Mouse (Mus musculus) mesoderm, embryonic 11.5 days (tissue): ENCODE measurements around the gene Dcun1d3.

ENCODE experiments used
- DNase-seq: peaks from one replicate; pipeline ENCODE4 v3.0.0-alpha.2; 2012; ENCODE audit warnings: low read depth, low spot score

Dcun1d3 gene

DNA sequence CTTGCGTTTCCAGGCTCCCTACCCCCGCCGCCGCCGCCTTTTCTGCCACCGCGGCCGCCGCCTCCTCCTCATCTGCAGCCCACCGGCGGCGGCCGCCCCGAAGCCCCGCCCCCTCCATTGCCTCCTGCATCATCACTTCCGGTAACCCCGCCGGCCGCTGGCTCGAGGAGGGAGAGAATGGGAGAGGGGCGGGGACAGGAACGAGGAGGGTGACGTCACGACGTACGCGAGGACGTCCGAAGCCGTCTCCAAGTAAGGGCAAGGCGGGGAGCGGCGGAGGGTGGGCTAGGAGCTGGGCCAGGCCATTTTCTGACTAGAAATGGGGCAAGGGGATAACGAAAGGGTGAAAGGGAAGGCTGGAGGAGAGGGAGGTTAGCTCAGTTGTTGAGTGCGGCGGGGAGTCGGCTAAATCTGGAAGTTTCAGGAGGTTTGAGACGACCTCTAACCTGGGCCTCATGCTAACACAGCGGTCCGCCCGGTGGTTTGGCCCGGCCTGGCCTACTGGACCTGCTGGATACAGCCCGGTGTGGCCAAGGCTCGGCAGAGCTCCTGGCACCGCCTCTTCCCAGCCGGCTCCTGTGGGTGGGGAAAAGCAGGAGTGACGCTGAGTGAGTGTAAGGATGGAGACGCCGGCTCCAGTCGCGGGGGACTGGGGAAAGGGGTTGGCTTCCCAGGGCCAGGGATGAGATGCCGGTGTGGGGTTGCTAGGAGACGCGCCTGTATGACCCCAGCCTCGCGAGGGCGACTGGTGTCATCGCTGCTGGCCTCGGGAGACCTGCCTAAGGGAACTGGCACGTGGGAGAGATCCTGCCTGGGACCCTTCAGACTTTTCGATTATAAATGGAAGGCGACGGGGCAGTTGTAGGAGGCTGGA is at the start of gene Dcun1d3, which contains the start of gene Lyrm1:
Gene Dcun1d3, minus strand, starts transcription at position 660 of the 874 bp plus-strand sequence.
Gene Lyrm1, plus strand, starts transcription at position 223 of the 874 bp plus-strand sequence.
- peak; percentile 99 for DNase-seq

DNA sequence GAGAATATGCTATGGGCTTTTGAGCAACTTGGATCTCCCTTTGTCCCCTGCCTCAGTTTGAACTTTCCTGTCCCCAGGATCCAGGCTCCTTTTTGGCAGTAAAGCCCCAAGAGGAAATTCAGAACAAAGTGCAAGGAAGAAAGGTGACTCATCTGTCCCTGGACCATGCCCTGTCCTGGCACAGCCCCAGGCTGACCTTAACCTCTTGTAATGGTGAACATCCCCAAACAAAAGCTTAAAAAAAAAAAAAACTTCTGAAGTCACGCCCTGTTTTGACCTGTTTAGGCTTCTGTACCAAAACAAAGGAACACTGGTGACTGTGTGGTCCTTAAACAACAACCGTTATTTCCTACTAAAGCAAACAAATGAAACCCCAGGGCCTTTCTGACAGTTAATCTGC is 45.5 kb upstream of the Dcun1d3 start:
- no peak for DNase-seq

DNA sequence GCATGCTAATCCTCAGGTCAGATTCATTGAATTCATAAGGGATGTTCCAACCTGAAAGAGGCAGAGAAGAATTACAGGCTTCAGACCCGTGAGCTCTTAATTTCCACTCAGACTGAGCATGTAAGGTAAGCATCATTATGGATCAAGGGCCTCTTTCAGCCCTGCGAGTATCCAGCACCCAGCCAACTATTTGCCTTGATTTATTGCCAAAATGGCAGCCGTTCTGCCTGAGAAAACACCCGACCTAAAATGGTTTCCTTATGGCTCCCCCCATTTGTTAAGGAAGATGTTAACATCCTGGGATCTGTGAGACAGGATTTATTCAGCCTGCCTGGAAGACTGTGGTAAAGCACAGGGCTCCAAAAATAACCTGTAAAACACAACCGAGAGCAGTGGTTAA is 40.9 kb upstream of the Dcun1d3 start:
- DNase-seq, result peak; percentile 13

DNA sequence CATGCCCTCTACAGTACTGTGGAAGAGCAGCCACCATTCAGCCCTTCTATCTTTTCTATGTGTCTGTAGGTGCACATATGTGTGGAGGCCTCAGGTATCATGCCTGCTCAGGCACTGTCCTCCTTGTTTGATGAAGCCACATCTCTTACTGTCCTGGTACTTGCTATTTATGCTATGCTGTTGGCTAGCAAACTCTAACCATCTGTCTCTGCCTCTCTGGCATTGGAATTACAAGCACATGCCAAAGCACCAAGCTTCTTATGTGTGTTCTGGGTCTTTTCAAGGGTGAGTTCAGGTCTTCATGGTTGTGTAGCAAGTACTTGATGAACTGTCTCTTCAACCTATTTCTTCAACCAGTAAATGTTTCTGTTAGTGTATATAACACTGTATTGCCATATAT is 40.2 kb upstream of the Dcun1d3 start:
- no peak for DNase-seq

DNA sequence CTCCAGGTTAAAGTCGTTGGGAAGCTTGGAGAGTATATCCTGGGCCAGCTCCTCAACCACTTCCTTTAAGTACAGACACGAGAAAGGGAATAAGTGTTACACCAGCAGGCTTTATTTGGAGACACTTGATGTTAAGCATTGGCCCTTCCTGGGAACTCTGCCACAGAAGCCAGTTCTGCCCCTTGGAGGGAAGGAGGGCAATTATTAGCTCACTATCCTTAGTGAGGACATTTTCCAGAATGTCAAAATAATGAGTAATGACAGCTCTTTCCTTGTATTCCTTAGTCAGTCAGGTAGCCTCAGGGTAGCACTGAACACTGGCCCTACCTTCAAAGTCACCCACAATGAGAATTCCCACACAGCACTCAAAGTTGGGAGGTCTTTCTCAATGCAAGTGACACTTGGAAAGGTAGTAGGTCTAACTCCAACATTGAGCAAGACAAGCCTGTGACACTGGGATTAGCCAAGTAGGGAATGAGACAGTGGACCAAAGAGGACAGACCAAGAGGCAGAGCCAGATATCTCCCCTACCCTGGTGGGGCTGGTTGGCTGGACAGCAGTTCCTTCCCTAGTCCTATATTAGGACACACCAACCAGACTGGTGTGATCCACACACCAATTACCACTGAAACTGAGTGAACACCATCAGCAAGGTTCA is 32.8 kb upstream of the Dcun1d3 start:
- DNase-seq, result no peak

DNA sequence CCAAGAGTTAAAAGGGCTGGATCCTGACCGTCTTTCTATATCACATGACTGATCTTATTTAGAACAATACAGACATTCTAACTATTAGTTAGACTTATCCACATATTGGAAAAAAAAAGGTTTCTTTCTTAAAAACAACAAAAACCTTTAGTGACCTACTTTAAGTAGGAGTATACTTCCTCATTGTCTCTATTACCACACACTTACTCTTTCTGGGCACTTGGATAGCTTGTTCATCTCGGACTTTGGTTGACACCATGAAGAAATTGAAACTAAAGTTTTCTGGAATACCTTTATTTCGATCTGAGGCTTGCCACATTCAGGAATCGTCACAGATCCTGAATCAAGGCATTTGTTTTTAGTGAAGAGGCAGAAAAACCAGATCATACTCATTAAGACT is 25.0 kb upstream of the Dcun1d3 start:
- no peak for DNase-seq

DNA sequence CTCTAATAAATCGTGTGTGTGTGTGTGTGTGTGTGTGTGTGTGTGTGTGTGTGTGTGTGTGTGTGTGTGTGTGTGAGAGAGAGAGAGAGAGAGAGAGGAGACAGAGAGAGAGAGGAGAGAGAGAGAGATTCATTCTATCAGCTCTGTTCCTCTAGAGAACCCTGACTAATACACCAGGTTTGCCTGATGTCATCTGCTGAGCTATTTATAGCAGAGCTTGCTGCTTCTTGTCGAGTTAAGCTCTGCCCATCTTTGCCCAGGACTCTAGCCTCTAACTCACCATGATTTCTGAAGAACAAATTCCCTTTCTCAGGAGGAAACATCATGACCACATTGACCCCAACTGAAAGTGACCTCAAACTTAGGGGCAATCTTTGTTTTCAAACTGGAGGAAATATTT is 24.4 kb upstream of the Dcun1d3 start:
- DNase-seq, result no peak

DNA sequence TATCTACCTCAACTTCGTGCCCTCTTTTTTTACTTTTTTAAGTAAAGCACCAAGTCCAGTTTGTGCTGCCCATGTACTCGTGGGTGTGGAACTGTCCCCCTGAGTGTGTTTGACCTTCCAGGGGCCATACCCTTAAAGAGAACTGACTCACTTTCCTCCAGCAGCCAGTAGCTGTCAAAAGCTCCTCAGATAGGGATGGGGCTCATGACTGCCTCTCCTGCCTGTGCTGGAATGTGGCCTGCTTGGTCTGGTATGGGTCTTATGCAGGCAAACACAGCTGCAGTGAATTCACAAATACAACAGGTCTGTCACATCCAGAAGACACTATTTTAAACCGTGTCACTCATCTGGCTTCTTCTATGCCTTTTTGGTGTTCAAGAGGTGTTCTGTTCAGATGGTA is 15.6 kb upstream of the Dcun1d3 start:
- no peak for DNase-seq

DNA sequence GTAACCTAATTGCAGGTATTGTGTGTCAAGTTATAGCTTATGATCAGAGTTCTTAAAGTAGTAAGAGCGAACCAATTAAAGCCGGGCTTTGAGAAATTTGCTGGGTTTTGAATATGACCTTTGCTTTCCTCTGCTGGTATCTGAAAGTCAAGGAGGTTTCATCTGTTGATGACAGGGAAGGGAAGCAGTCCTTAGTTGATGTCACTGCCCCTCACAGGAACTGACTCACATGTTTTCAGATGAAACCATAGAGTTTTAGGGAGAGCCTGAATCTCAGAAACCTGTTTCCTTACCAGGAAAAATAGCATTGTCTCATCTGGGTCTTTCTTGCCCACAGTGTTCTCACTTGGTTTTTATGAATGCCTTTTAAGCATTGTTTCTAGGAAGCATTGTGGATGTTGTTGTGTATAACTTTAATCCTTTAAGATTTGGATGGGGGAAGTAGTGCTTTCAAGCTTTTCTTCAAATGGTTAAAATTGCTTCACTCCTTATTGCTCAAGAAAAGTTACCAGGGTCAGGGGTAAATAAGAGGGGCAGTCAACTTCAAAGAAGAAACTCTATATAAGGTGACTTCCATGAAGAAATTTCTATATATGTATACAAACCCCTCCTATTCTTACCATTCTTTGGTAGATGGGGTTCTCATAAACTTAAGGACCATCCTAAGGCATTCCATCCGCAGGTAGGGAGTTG is 10.6 kb upstream of the Dcun1d3 start:
- DNase-seq, result no peak

DNA sequence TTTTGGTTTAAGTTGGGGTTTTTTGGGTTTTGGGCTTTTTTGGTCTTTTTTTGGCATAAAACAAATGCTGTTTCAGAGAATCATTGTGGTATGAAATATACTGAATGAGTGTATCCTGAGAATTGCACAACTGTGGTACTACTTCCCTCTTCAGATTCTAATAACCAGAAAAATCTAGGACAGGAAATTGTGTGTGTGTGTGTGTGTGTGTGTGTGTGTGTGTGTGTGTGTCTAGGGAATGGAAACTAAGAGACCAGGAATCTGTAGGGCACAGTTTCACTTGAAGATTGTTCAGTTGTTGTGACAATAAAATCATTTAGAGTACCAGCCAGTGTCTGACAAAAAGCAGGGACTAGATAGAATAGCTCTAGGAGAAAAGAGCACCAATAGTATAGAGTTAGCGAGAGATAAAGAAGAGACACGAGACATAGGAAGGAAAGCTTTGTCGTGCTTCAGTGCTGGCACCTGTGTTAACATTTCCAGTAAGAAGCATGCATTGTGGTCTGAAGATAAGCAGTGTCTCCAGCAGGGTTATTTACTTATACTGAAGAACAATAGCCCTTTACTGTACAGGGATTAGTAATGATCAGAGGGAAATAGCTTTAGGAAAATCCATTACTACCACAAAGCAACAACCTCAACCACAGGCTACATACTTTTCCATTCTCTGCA is 3.4 kb upstream of the Dcun1d3 start:
- no peak for DNase-seq

DNA sequence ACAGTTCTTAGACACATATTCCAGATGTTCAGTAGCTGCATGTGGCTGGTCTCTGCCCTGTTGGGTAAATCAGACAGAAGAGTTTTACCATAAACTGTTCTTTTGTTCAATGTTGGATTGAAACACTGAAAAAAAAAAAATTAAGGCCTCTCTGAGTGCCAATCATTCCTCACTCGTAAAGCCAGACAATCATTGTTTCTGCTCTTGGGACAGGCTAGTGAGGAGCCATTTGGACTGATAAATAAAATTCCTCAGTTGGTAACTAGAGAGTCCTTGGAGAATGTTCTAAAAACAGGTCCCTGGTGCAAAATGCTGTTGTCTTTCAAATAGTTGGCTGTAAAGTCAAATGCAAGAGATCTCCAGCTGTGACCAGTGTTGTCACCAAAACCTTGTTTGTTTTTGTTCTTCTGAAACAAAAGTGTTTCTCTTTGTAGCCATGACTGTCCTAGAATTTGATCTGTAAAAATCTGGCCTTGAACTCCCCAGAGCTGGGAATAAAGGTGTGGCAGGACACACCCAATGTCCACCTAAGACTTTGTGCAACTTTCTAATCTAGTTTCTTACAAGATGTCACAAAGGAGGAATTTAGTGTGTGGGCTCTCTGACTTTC is 2.3 kb upstream of the Dcun1d3 start:
- DNase-seq, result no peak

DNA sequence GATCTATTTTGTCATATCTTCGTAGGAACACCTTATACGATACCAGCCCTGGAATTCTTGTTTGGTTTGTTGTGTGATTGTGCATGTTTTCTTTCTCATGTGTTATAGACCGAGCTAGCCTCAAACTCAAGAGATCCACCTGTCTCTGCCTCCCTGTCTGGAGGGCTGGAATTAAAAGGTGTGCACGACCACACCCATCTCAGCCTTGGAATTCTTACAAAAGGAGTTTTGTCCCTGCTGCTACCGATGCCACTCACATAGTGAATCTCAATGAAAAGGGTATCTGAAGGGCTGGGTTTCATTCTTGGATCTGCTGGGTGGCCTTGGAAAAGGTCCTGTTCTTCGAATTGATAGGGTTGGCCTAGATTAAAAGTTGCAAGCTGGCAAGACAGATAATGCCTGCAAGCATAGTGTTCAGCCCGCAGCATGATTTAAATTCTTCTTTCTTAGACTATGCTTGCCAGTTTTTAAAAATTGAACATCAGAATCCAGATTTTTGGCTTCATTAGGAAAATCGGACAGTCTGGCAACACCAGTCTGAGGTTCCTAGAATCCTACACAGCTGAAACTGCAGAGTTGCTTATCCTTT is 1.5 kb upstream of the Dcun1d3 start:
- DNase-seq, result no peak

DNA sequence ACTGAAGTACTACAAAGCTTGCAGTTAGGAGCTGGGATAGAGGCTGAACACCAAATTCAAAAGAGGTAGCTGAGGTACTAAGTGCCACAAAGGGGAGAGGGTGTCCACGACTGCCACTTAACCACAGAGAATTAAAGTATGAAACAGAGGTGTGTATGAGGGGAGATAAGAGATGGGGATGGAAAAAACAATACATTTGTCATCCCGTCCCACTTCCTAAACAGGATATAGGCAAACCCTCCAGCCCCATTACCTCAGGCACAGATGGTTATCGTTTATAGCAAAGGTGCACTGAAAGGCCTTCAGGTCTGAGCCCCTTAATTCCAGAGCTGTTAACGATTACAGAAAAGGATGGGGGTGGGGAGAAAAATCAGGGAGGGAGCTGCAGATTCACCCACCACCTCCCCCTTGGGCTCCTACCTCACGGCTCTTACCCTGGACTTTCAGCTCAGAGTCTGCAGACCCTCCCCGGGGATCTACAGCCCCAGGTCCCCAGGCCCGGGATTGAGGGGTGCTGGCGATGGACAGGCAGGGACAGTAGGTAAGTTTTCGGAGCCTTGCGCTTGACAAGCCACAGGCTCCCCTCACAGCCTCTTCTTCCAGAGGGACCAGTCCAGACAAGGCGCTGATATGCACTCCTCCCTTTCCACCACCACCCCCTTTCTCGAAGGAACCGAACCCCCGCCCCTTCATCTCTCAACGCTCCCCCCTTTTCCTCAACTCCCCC is 1.1 kb downstream of the Dcun1d3 start:
- no peak for DNase-seq

DNA sequence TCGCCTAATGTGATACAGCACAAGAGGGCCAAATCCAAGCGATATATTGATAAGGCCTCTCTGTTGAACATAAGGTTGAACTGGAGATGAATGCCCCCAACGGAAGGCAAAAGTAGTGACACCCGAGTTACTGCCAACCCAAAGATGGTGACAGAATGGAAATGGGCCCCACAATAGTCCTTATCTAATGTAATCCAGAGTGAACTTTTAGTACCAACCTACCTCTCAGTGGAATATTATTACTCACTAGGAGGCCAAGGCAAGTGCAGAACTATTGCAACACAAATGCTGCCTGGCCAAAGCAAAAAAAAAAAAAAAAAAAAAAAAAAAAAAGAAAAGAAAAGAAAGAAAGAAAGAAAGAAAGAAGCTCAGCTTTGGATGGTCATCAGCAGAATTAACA is 3.4 kb downstream of the Dcun1d3 start:
- no peak for DNase-seq

DNA sequence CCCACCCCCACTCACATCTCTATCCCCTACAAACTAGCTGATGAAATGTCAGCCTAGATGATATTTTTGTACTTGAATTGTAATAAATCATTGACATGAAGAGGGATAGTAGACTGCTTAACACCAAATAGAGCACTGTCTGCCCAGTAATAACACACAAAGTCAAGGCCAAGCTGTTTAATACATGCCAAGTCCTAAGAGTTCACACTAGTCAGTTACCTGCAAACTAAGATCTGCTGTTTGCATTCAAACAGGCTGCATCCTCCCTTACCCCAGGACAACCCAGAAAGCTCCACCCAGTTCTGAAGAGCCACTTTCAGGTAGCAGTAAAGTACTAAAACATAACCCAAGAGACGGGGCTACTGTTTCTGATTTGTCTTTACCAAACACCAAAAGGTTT is 3.9 kb downstream of the Dcun1d3 start:
- no peak for DNase-seq

DNA sequence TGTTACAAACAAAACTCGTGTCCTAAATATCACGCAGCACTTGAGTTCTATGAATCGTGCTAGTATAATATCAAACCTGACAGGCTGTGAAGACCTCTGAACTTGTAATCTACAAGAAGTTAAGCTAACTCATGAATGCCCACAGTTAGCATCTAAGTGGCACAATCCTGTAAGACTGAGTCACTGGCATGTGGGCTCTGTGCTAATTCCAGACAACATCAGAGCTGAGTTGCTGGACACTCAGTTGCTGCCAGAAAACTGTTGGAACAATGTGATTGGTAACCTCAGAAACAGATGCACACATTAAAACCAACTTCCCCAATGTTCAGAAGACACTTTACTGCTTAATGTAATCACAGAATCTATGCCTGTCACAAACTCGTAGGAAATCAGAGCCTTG is 8.2 kb downstream of the Dcun1d3 start:
- DNase-seq, result no peak

DNA sequence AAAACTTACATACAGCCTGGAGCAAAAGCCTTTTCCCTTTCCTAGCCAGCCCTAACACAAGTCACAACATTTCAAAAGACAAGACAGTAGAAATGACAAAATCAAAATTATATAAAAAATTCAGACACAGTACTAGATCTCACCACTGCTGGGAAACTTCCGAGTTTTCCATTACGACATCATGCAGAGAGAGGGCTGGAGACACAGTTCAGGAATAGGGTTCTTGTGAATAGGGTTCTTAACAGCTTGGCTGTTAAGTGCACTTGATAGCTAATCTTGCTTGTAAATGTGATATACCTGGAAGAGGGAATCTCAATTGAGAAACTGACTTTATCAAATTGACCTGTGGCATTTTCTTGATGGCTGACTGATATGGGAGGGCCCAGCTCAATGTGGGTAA is 14.9 kb downstream of the Dcun1d3 start:
- no peak for DNase-seq

DNA sequence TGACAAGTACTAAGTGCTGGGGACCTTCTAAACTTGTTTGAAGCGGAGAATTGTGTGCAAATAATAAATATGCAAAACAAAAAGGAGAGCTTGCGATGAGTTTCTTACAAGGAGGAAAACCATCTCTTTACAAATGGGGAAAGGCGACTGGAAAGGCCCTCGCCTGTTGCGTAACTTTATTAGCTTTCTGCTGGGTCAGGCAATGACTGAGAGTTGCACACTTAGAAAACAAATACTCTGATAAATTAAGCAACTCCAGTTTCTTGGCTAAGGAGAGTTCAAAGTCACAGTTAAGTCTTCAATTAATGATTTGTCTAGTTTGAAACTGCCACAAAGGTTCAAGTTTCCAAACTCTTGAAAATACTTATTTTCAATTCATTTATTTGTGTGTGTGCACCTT is 15.8 kb downstream of the Dcun1d3 start:
- no peak for DNase-seq

DNA sequence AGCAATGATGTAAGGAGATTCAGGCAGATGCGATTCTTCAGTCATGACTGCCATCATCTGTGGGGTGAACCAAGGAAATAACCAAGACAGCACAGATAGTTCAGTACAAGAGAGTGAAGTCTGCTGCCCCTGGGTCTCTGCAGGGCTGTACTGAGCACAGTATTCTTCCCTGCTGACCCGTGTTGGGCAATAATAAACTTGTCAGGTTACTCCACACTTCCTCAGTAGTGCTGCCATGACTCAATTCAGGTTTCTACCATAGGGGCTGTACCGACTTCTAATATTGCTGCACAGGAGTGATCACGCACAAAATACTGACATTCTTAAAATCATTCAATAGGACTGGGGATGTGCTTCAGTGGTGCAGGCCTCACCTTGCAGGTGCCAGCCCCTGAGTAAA is 16.9 kb downstream of the Dcun1d3 start:
- DNase-seq, result no peak

DNA sequence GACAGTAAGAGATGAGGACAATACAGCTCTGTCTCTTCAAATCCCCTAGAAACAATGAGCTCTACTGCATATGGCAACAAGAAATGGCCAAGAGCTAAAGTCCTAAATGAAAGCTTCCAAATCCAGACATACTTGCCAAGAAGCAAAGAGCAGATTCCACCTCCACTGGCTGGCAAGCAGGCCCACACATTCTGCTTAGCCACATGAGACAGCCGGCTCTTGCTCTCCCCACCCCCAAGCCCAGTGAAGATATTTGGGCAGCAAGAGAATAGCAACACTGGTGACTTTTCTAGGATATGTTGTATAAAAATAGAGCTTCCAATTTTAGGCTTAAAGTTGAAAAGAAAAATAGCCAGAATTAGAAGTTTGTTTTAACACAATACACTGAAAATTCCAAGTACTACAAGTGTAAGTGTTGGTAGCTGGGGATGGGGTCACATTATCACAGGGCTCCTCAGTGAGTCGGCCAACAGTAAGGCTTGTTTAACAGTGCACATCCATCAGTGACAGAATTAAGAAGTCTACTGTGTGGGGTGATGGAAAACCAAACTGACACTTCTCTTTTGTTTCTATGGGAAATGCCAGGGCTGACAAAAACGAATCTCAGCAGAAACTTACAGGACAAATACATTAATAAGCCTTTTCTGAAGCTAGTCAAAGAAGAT is 20.2 kb downstream of the Dcun1d3 start:
- DNase-seq, result no peak
